Comparison of ENCODE assay signal across 26 mouse cellular contexts in the genomic region with DNA sequence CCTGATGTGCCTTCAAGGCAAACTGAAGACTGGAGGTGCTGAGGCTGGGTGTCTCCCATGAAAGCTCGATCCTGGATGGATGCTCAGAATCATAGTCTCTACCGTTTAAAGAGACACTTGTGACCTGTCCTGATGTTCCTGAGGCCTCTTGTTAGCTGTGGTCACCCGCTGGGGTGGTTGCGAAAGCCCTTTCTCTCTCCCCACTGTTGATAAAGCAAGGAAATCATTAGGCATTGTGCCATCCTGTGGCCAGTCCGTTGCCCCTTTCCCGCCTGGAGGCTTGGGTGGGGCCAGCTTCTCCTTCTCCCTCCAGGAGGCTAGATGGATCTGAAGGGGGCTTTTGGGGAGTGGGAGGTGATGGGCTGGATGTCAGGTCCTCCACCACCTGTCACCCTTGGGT. TPM values are rescaled to one million over a fixed set of nuclear protein-coding genes. Genes with fewer than 3 reads are reported as not detected.
DNase-seq lines count a peak whose midpoint lies in the region; ATAC-seq and TF ChIP-seq lines count a peak whose summit lies in the region.
"Had no signal": no experiment of that assay in that cellular context is flagged by ENCODE, and none has a peak within 500 bp of the region (broad histone marks: within the 10 kb centered on the region; RNA-seq: fewer than 3 reads in every experiment).

No protein-coding gene starts in this region.

- H3K4me3 ChIP-seq in lung, postnatal 0 days (ENCODE audit: low read depth, low read length), result no peak overlapping the region
- no peak overlapping the region for H3K4me3 ChIP-seq in lung, adult 2 months (replicated peaks; ENCODE audit: extremely low read depth, low read depth, low read length)
- no peak overlapping the region for H3K4me3 ChIP-seq in bone marrow, adult 2 months (replicated peaks; ENCODE audit: control insufficient read depth, low read depth, low read length)
- no peak overlapping the region for H3K4me3 ChIP-seq in liver, embryonic 15.5 days (replicated peaks)
- no peak overlapping the region for H3K4me3 ChIP-seq in myocyte
- H3K4me3 ChIP-seq: embryonic facial prominence, embryonic 12.5 days; forebrain, embryonic 12.5 days; heart, embryonic 15.5 days; layer of hippocampus, adult 2 months; limb, embryonic 12.5 days; midbrain, embryonic 12.5 days; neural tube, embryonic 12.5 days had no signal

- H3K36me3 ChIP-seq in lung, postnatal 0 days (ENCODE audit: insufficient read depth, low read length), result no peaks in the 10 kb centered on the region
- H3K36me3 ChIP-seq in liver, embryonic 15.5 days (replicated peaks), result no peaks in the 10 kb centered on the region
- no peaks in the 10 kb centered on the region for H3K36me3 ChIP-seq in myocyte (ENCODE audit: control insufficient read depth, insufficient read depth)
- H3K36me3 ChIP-seq: embryonic facial prominence, embryonic 12.5 days; forebrain, embryonic 12.5 days; heart, embryonic 15.5 days; limb, embryonic 12.5 days; midbrain, embryonic 12.5 days; neural tube, embryonic 12.5 days had no signal

- WGBS in lung, postnatal 0 days, result 31% methylated on average over 6 of the region's 6 CpGs
- WGBS in lung, adult 2 months, result 32% methylated on average over 6 of the region's 6 CpGs
- 27% methylated on average over 6 of the region's 6 CpGs for WGBS in bone marrow, adult 2 months
- 38% methylated on average over 6 of the region's 6 CpGs for WGBS in liver, embryonic 15.5 days (ENCODE audit: insufficient replicate concordance)

- peak; percentile 33 for DNase-seq in lung, postnatal 0 days (ENCODE audit: low spot score)
- no peak for DNase-seq in lung, adult 2 months
- no peak for DNase-seq in MN1 (ENCODE audit: low spot score)
- no peak for DNase-seq in urinary bladder, postnatal 14 days (ENCODE audit: low spot score)
- DNase-seq in embryo, embryonic 9.5 days (ENCODE audit: extremely low spot score), result no peak
- DNase-seq: adrenal gland, postnatal 25 days; B cell, adult 2 months; cerebellum, adult 11-12 months; cerebellum, postnatal 10 days; gastrocnemius, postnatal 36 days; heart, postnatal 36 days; kidney, adult 2 months; kidney, postnatal 10 days; retina, postnatal 1 day; thymus, postnatal 25 days had no signal

- no peak overlapping the region for H3K27ac ChIP-seq in lung, postnatal 0 days (ENCODE audit: low read length)
- peak overlapping the region; percentile 54 for H3K27ac ChIP-seq in bone marrow, adult 2 months (ENCODE audit: control insufficient read depth, insufficient read depth, low read depth, low read length, poor library complexity)
- H3K27ac ChIP-seq in liver, embryonic 15.5 days (replicated peaks), result no peak overlapping the region
- H3K27ac ChIP-seq: embryonic facial prominence, embryonic 12.5 days; forebrain, embryonic 12.5 days; heart, embryonic 15.5 days; hindbrain, embryonic 14.5 days; layer of hippocampus, adult 2 months; limb, embryonic 12.5 days; midbrain, embryonic 12.5 days; neural tube, embryonic 12.5 days had no signal

- H3K9ac ChIP-seq in lung, postnatal 0 days (replicated peaks; ENCODE audit: low read depth), result no peak overlapping the region
- H3K9ac ChIP-seq in liver, embryonic 15.5 days, result no peak overlapping the region
- H3K9ac ChIP-seq: embryonic facial prominence, embryonic 12.5 days; forebrain, embryonic 12.5 days; heart, embryonic 15.5 days; hindbrain, embryonic 14.5 days; limb, embryonic 12.5 days; midbrain, embryonic 12.5 days; neural tube, embryonic 12.5 days had no signal

- H3ac ChIP-seq in myocyte (ENCODE audit: control insufficient read depth, insufficient read length), result no peak overlapping the region

- H3K27me3 ChIP-seq in lung, postnatal 0 days (replicated peaks; ENCODE audit: insufficient read depth, low read length), result no peaks in the 10 kb centered on the region
- H3K27me3 ChIP-seq in liver, embryonic 15.5 days, result no peaks in the 10 kb centered on the region
- H3K27me3 ChIP-seq in myocyte (ENCODE audit: control insufficient read depth, insufficient read depth, insufficient read length), result no peaks in the 10 kb centered on the region
- H3K27me3 ChIP-seq: embryonic facial prominence, embryonic 12.5 days; forebrain, embryonic 12.5 days; heart, embryonic 15.5 days; limb, embryonic 12.5 days; midbrain, embryonic 12.5 days; neural tube, embryonic 12.5 days had no signal

- no peak for TF ChIP-seq POLR2A in lung, adult 2 months (IDR thresholded peaks at IDR 0.05; ENCODE audit: borderline replicate concordance, extremely low read depth, low read depth, low read length)
- TF ChIP-seq POLR2A in bone marrow, adult 2 months (IDR thresholded peaks at IDR 0.05; ENCODE audit: borderline replicate concordance, control insufficient read depth, low read depth, low read length), result no peak
- TF ChIP-seq POLR2A in myocyte (IDR thresholded peaks at IDR 0.05; ENCODE audit: insufficient read length, low read depth), result no peak

- no peak overlapping the region for H3K4me2 ChIP-seq in lung, postnatal 0 days (replicated peaks; ENCODE audit: low read depth, low read length)
- no peak overlapping the region for H3K4me2 ChIP-seq in liver, embryonic 15.5 days
- H3K4me2 ChIP-seq in myocyte (ENCODE audit: low read depth), result no peak overlapping the region
- H3K4me2 ChIP-seq: embryonic facial prominence, embryonic 12.5 days; forebrain, embryonic 12.5 days; heart, embryonic 15.5 days; hindbrain, embryonic 14.5 days; limb, embryonic 12.5 days; midbrain, embryonic 12.5 days; neural tube, embryonic 12.5 days had no signal

- no peak for ATAC-seq in lung, postnatal 0 days
- ATAC-seq in liver, embryonic 15.5 days (ENCODE audit: insufficient read depth), result 0 out of 2 replicates have a peak, but pooled peaks have one; percentile 16

- no peaks in the 10 kb centered on the region for H3K79me2 ChIP-seq in myocyte (ENCODE audit: control insufficient read depth, insufficient read depth)

- H3K9me3 ChIP-seq in lung, postnatal 0 days (ENCODE audit: low read length), result no peaks in the 10 kb centered on the region
- no peaks in the 10 kb centered on the region for H3K9me3 ChIP-seq in liver, embryonic 15.5 days (replicated peaks)
- H3K9me3 ChIP-seq: embryonic facial prominence, embryonic 12.5 days; forebrain, embryonic 12.5 days; heart, embryonic 15.5 days; limb, embryonic 12.5 days; neural tube, embryonic 12.5 days had no signal

- TF ChIP-seq EP300 in lung, postnatal 0 days (IDR thresholded peaks at IDR 0.05), result no peak

- H3K4me1 ChIP-seq in lung, postnatal 0 days (ENCODE audit: insufficient read depth, low read depth, low read length), result peaks cover 6% of the 10 kb centered on the region; the same call in 1 of the 2 replicates
- peaks cover 5% of the 10 kb centered on the region for H3K4me1 ChIP-seq in lung, adult 2 months (ENCODE audit: control insufficient read depth, insufficient read depth, low read length)
- H3K4me1 ChIP-seq in bone marrow, adult 2 months (ENCODE audit: control insufficient read depth, insufficient read depth, low read length), result peaks cover 8% of the 10 kb centered on the region
- peaks cover 22% of the 10 kb centered on the region for H3K4me1 ChIP-seq in liver, embryonic 15.5 days (replicated peaks)
- H3K4me1 ChIP-seq: forebrain, embryonic 12.5 days; midbrain, embryonic 12.5 days; neural tube, embryonic 12.5 days had no signal

- TF ChIP-seq CTCF in lung, postnatal 0 days (IDR thresholded peaks at IDR 0.05), result no peak
- no peak for TF ChIP-seq CTCF in lung, adult 2 months (IDR thresholded peaks at IDR 0.05; ENCODE audit: insufficient read depth, low read length)
- TF ChIP-seq CTCF in bone marrow, adult 2 months (IDR thresholded peaks at IDR 0.05; ENCODE audit: control insufficient read depth, insufficient read depth, low read length), result no peak

TF ChIP-seq in myocyte, 11 proteins besides CTCF, POLR2A, EP300 and RAD21:
- no peak for TF ChIP-seq POLR2AphosphoS2 (IDR thresholded peaks at IDR 0.05; ENCODE audit: insufficient read length, low read depth)
- TF ChIP-seq CEBPB (IDR thresholded peaks at IDR 0.05; ENCODE audit: insufficient read depth, poor library complexity, severe bottlenecking), result 0 out of 2 replicates have a peak, but pooled peaks have one; percentile 16

RNA-seq across cellular contexts. Expression of a gene that starts 21.0 kb away (rescaled TPM):
- polyA plus RNA-seq in lung, postnatal 0 days (2015; fragmentation: Nextera tagmentation; extraction: Ambion mirVana), result 51.7 and 55.1 TPM in 2 replicates
- 113 and 138 TPM in 2 replicates for polyA plus RNA-seq in lung, adult 2 months (2012; rRNA removed)
- 20.8 and 36.2 TPM in 2 replicates for polyA plus RNA-seq in bone marrow, adult 2 months (2011; ENCODE audit: insufficient read depth, insufficient read length, low replicate concordance, missing spikeins)
- polyA plus RNA-seq in liver, embryonic 15.5 days (2015; fragmentation: Nextera tagmentation; extraction: Ambion mirVana), result 17.4 and 18.2 TPM in 2 replicates
- 91.9 TPM for polyA plus RNA-seq in myocyte (2012; fragmentation: generic; extraction: Trizol)

RNA-seq across cellular contexts. Expression of a gene that starts 21.9 kb away (rescaled TPM):
- 108 and 122 TPM in 2 replicates for polyA plus RNA-seq in lung, postnatal 0 days (2015; fragmentation: Nextera tagmentation; extraction: Ambion mirVana)
- 295 and 767 TPM in 2 replicates for polyA plus RNA-seq in lung, adult 2 months (2012; rRNA removed)
- 13.0 and 19.5 TPM in 2 replicates for polyA plus RNA-seq in bone marrow, adult 2 months (2011; ENCODE audit: insufficient read depth, insufficient read length, low replicate concordance, missing spikeins)
- polyA plus RNA-seq in liver, embryonic 15.5 days (2015; fragmentation: Nextera tagmentation; extraction: Ambion mirVana), result 13.0 and 14.0 TPM in 2 replicates
- polyA plus RNA-seq in myocyte (2012; fragmentation: generic; extraction: Trizol), result 74.7 TPM

RNA-seq across cellular contexts. Expression of a gene that starts 49.3 kb away (rescaled TPM):
- polyA plus RNA-seq in lung, postnatal 0 days (2015; fragmentation: Nextera tagmentation; extraction: Ambion mirVana), result 5.2 and 8.4 TPM in 2 replicates
- 11.3 and 11.6 TPM in 2 replicates for polyA plus RNA-seq in lung, adult 2 months (2012; rRNA removed)
- not detected in 2 replicates for polyA plus RNA-seq in bone marrow, adult 2 months (2011; ENCODE audit: insufficient read depth, insufficient read length, low replicate concordance, missing spikeins)
- 0.63 TPM in 1 of 2 replicates, not detected in the other for polyA plus RNA-seq in liver, embryonic 15.5 days (2015; fragmentation: Nextera tagmentation; extraction: Ambion mirVana)
- polyA plus RNA-seq in myocyte (2012; fragmentation: generic; extraction: Trizol), result 9.2 TPM
